Mouse (Mus musculus) adrenal gland, adult (tissue): ENCODE results near the gene Agpat1.

Experiments used
- DNase-seq, 2 experiments: peaks; one replicate each; pipeline ENCODE4 v3.0.0; 2022 to 2023; ENCODE audit warnings: low spot score in 1 of 2; ENCODE audit not compliant: inconsistent age in 2 of 2

The Agpat1 gene

DNA sequence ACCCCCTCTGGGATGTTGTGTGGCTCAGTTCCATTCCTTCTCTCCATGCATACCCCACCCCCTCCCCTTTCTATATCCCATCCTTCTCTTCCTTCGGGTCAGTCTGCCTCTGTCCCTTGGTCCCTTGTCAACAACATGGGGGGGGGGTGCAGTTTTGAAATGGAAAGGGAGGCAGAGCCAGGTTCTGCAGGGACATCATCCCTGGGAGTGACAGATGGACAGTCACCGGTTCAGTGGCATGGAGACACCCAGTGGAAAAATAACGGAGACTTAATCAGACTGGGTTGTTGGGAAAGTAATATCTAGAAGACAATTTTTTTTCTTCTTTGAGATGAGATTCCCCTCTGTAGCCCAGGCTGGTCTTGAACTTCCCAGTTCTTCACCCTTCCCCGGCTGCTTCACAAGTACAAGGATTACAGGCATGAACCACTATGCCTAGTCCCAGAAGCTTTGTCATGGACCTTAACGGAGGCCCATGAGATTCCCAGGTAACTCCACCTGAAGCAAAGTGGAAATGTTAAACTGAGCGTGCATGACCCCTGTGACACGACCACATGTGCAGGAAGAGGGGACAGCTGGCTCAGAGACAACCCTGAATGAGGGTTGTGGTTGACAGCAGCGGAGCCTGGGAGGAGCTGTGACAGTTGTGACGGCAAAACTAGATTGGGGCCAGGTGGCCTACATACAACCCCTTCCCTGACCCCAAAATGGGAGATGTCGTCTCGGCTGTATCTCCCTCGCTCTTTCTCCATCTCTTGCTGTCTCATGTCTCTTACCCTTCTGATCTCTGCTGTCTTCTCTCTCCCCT lies 25.9 kb downstream of the Agpat1 start:
- peak in 1 of 2 experiments; percentile 33 for DNase-seq

GRCm38 (mm10) chr17:34630761-34631301 lies 26.8 kb downstream of the Agpat1 start:
- peak in 1 of 2 experiments; percentile 39 for DNase-seq

DNA sequence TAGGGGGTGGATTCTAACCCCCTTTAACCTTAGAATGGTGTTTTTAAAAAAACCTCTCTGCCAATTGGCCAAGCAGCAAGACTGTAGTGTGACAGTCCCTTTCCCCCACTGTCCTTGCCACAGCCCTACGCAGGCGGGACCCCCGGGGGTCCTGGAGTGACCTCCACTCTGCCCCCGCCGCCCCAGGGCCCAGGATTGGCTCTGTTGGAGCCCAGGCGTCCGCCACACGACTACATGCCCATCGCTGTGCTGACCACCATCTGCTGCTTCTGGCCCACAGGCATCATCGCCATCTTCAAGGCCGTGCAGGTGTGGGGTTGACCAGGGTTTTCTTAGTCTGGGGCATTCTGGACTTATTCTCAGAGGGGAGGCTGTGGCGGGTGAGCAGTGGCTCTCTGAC lies 27.6 kb downstream of the Agpat1 start:
- DNase-seq: peak in 1 of 2 experiments; percentile 41

GRCm38 (mm10) chr17:34632261-34632691 lies 28.2 kb downstream of the Agpat1 start:
- peak; percentile 90 to 94 for DNase-seq

GRCm38 (mm10) chr17:34635671-34636070 lies 31.6 kb downstream of the Agpat1 start:
- peak in 1 of 2 experiments; percentile 71 for DNase-seq

GRCm38 (mm10) chr17:34637459-34637858 lies 33.4 kb downstream of the Agpat1 start:
- DNase-seq: peak in 1 of 2 experiments; percentile 42

DNA sequence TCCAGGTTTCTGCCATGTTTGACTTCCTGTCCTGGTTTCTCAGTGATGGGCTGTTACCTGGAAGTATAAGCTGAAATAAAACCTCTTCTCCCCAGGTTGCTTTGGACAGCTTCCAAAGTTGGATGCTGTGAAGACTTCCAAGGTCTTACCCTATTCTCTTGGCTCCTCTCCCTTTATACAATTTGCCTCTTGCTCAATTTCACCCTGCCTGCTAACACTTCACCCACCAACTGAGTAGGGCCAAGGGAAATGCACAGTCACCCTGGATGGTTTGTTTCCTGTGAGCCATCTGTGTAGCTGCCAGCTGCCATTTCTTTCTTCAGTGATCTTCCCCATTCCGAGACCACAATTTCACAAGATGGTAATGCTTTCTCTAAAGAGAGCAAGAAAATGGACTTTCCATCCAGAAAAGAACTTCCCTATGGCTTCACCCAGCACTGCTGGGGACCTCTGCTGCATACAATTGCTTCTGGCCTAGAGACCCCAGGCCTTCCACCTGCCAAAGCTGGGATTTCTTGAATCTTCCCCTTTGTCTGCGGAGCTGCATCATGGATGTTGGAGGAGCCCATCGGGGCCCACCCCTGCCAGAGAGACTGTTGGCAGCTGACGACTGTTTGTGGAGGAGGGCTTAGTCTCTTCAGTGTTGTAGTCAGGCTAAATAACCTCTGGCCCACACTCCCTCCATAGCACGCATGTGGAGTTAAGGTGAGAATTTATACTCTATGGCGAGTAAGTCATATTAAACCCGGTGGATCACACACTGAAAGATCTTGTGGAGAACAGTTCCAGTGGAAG lies 35.6 kb downstream of the Agpat1 start:
- peak in 1 of 2 experiments; percentile 68 for DNase-seq

DNA sequence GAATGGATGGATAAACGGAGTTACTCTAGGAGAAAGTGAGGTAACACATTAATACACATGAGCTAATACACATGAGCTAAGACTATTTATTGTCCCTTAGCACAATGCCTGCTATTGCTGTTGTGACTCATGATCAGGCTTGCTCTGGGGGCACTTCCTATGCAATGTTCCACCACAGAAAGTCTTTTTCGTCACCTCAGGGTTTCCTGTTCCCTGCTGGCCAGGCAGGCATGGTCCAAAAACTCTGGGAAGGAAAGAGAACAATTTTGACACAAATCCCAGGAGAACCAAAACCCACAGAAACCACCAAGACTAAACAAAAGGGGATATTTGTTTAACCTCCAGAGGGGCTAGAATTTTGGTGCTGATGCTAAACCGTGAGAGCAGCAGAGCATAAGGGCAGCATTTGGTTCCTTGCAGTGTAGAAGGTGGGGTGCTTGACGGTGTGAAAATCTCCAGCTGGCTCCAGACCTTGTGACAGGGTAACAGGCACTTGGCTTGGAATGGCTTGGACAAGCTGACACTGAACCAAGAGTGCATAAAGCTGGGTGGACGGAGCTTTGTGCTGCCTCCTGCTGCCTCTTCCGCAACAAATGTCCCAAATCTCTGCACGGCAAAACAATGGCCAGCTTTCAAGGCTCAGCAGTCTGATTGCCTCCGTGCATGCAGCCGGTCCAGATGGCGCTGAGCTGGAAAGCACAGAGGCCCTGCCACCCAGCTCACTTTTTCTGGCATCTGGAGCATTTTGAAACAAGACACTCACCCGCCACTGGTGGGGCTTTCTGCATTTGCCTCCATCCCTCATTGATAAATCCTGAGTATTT lies 36.9 kb downstream of the Agpat1 start:
- peak; percentile 25 to 71 for DNase-seq

- peak in 1 of 2 experiments; percentile 3 for DNase-seq
Measured at GRCm38 (mm10) chr17:34641945-34642344, 37.9 kb downstream of the Agpat1 start.

DNA sequence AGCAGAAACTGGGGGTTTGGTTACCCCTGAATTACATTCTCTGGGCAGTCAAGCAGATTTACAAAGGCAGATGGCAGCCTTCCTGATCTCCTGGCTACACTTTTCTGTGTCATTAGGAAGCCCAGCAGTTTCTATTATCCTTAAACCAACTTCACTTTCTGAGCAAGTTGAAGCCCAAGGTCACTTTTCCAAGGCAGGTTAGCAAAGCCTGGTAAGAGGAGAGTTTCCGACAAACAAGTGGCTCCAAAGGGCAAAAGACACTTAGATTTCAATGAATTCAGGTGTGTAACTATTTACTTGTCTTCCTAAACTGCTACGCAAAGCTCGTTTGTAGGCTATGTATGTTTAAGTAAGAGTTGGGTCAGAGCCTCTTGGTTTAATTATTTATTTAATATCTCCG lies 39.3 kb downstream of the Agpat1 start:
- peak in 1 of 2 experiments; percentile 34 for DNase-seq

DNA sequence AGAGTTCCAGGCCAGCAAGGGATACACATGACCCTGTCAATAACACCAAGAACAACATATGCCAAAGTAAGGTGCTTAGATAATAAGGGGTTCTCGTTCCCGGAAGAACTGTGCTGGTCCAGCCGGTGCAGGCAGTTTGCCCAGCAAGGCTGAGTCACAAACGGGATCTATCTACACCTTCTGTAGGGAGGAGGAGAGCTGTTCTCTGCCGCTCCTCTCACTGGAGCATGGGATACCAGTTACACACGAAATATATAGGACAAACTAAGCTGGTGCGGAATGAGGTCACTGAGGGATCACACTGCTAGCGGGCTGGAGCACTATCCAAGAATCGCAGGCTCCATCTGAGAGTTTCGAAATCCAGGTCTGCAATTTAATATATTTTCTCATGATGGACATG lies 39.9 kb downstream of the Agpat1 start:
- DNase-seq: peak in 1 of 2 experiments; percentile 49

DNA sequence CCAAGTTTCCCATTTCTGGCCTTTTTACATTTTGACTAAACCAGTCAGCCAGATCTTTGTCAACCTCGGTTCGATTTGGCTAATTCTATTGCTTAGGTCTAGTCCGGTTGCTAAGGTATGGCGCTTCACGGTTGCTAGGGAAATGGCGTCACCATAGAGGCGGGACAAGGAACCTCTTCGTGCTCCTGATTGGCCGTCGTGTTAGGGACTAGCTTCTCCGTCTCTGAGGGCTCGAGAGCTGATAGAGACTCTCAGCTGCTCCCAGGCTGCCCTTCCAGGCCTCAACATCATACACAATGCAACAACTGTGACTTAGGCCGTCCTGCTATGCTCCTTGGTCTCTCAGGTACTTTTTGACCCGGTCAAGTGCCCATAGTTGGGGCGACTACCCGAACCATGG lies 40.5 kb downstream of the Agpat1 start, which contains the start of gene Fkbpl:
Gene Fkbpl, plus strand, starts transcription at position 157 of the 400 bp plus-strand sequence.
- peak; percentile 96 to 99 for DNase-seq

- peak in 1 of 2 experiments; percentile 53 for DNase-seq
Measured at GRCm38 (mm10) chr17:34645256-34645829, 41.3 kb downstream of the Agpat1 start.

GRCm38 (mm10) chr17:34645831-34646511 lies 41.9 kb downstream of the Agpat1 start:
- peak; percentile 42 to 62 for DNase-seq

DNA sequence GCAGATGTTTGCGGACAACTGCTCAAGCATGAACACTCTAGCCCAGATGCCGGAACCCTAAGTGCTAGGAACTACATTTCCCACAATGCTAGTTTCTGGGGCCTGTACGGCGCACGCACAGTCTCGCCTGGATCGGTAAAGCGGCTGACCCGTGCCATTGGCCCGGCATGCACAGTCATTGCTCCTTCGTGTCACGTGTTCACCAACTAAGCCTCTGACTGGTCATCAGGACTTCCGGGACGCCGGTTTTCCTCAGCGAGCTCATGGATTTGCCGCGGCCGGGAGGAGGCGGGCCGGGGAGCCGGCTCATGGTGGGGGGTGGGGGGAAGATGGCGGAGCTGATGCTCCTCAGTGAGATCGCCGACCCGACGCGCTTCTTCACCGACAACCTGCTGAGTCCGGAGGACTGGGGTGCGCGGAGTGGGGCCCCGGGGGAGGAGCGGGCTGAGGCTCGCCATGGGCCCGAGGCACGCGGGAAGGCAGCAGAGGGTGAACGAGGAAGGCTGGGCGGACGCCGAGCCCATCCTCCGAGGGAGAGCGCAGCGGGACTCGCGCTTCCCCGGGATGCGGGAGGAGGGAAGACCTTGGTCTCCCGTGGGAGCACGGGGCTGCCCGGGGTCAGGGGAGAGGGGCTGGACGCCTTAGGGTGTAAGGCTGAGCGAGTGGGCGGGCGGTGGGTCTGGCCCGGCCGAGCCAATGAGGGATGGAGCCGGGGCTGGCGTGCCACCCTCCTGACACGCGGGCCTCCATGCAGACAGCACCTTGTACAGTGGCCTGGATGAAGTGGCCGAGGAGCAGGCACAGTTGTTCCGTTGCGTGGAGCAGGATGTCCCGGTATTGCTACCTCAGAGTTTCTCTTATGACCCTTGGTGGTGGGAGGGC lies 43.1 kb downstream of the Agpat1 start, which contains the start of gene Atf6b:
Gene Atf6b, plus strand, starts transcription at position 241 of the 882 bp plus-strand sequence.
- peak; percentile 97 for DNase-seq

GRCm38 (mm10) chr17:34648141-34648890 lies 44.3 kb downstream of the Agpat1 start:
- peak; percentile 14 to 38 for DNase-seq

GRCm38 (mm10) chr17:34649106-34649864 lies 45.2 kb downstream of the Agpat1 start:
- peak in 1 of 2 experiments; percentile 32 for DNase-seq
